Mouse (Mus musculus): ENCODE measurements around the gene Tut4. TPM values are rescaled to one million over a fixed set of nuclear protein-coding genes. Genes with fewer than 3 reads are reported as not detected.

Tut4 gene
- polyA plus RNA-seq, 1 experiment, result 10.6 TPM

DNA sequence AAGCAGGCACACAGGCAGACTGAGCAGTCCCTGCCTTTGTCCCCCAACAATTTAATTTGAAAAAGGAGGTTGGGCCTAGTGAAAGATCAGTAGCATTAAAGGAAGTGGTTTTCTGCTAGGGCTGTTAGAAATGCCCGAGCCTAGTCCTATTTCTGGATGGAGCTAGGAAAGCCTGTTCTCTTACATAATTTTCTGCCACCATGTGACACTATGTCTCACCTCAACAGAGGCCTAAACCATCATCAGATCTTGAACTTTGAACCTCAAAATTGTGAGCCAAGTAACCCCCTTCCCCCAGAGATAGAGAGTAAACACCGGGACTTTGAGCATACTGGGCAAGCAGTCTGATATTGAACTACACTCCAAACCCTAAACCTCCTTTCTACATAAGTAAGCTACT lies 3.2 kb upstream of the Tut4 start:
- no peak overlapping the region for H3K4me2 ChIP-seq (ENCODE audit: low read depth)
- no peaks in the 10 kb centered on the region for H3K27me3 ChIP-seq (ENCODE audit: control insufficient read depth, insufficient read depth, insufficient read length)
- TF ChIP-seq E2F4 (IDR thresholded peaks at IDR 0.05; ENCODE audit: insufficient read depth) (no peak), TCF12 (IDR thresholded peaks at IDR 0.05; ENCODE audit: insufficient read depth, poor library complexity, severe bottlenecking) (no peak), MAX (IDR thresholded peaks at IDR 0.05; ENCODE audit: low read depth) (no peak), POLR2A (IDR thresholded peaks at IDR 0.05; ENCODE audit: insufficient read length, low read depth) (no peak), TCF3 (IDR thresholded peaks at IDR 0.05; ENCODE audit: insufficient read length, low read depth) (no peak), REST (IDR thresholded peaks at IDR 0.05; ENCODE audit: insufficient read depth, insufficient read length) (no peak), MYOD1 (IDR thresholded peaks at IDR 0.05; ENCODE audit: control insufficient read depth in 1 of 3, insufficient read length in 2 of 3, low read depth in 2 of 3) (no peak), POLR2AphosphoS2 (IDR thresholded peaks at IDR 0.05; ENCODE audit: insufficient read length, low read depth) (no peak), USF1 (IDR thresholded peaks at IDR 0.05; ENCODE audit: low read depth) (no peak), SRF (IDR thresholded peaks at IDR 0.05; ENCODE audit: control insufficient read depth, insufficient read length, low read depth) (no peak)
- peaks cover 9% of the 10 kb centered on the region for H3K79me2 ChIP-seq (ENCODE audit: control insufficient read depth, insufficient read depth)
- H3K36me3 ChIP-seq (ENCODE audit: control insufficient read depth, insufficient read depth), result no peaks in the 10 kb centered on the region
- no peak overlapping the region for H3K4me3 ChIP-seq
- H3ac ChIP-seq (ENCODE audit: control insufficient read depth, insufficient read length), result no peak overlapping the region

DNA sequence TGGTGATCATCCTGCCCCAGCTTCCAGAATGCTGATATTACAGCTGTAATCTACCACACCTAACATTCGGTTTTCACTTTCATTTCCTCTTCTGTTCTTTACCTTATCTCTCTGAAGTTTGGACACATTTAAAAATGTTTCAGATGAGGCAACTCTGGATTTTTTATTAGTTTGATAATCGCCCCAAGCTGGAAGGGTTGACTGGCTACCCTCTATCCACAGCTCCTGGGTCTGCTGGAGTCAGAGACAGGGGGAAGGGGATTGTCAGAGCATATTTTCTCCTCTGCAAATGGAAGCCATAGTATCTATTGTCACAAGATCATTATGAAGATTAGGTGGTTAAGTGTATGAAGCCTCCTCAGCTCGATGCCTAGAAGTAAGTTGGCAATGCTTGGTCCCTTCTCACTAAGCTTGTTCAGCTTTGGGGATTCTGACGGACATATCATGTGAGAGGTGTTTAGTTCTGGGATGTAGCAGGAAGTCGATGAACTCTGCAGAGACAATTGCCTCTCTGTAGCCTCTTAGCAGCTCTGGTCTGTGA lies 955 bp upstream of the Tut4 start:
- TF ChIP-seq CEBPB (IDR thresholded peaks at IDR 0.05; ENCODE audit: insufficient read depth, poor library complexity, severe bottlenecking) (no peak), USF1 (IDR thresholded peaks at IDR 0.05; ENCODE audit: low read depth) (no peak), MYOD1 (IDR thresholded peaks at IDR 0.05; ENCODE audit: control insufficient read depth in 1 of 3, insufficient read length in 2 of 3, low read depth in 2 of 3) (no peak), E2F4 (IDR thresholded peaks at IDR 0.05; ENCODE audit: insufficient read depth) (no peak), MYOG (IDR thresholded peaks at IDR 0.05; ENCODE audit: control insufficient read depth in 1 of 3, insufficient read depth in 1 of 3, insufficient read length in 2 of 3, low read depth in 2 of 3) (no peak), TCF12 (IDR thresholded peaks at IDR 0.05; ENCODE audit: insufficient read depth, poor library complexity, severe bottlenecking) (no peak), MAX (IDR thresholded peaks at IDR 0.05; ENCODE audit: low read depth) (no peak), POLR2AphosphoS2 (IDR thresholded peaks at IDR 0.05; ENCODE audit: insufficient read length, low read depth) (no peak), POLR2A (IDR thresholded peaks at IDR 0.05; ENCODE audit: insufficient read length, low read depth) (no peak), SRF (IDR thresholded peaks at IDR 0.05; ENCODE audit: control insufficient read depth, insufficient read length, low read depth) (no peak), REST (IDR thresholded peaks at IDR 0.05; ENCODE audit: insufficient read depth, insufficient read length) (no peak), TCF3 (IDR thresholded peaks at IDR 0.05; ENCODE audit: insufficient read length, low read depth) (no peak)
- H3ac ChIP-seq (ENCODE audit: control insufficient read depth, insufficient read length), result no peak overlapping the region
- H3K4me3 ChIP-seq, result peak overlapping the region; percentile 70

DNA sequence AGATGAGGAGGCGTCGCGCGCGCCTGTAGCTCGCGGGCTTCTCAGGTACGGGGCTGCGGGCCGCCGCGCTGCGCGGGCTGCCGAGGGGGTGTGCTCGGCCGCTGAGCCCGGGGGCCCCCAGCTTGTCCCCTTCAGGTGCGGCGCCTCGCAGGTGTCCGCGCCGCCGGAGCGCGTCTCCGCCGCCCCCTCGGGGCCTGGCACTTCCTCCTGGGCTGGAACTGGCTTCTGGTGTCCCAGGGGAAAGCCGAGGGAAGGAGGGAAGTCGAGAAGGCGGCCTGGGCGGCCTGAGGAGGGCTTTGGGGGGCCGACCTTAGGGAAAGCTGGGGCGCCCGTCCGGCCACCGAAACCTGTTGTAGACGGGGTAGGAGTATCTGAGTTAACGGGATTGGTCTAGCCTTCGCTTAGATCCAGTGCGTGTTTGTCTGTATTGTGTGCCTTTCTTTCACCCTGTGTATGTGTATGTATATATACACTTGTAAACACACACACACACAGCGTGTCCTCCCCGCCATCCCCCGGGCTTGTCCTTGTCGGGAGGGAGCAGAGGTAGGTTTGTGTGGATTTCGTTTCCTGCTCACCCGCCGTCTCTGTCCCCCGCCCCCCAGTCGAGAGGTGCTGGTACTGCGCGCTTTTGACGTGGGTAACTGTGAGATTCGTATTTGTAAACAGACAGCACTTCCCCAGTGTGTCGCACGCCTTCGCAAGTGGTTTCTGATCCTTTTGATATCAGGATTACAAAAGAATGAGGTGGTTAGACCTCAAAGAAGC lies 1.1 kb downstream of the Tut4 start:
- Histone ChIP-seq H3K4me2 (ENCODE audit: low read depth) (peak overlapping the region; percentile 76), H3ac (ENCODE audit: control insufficient read depth, insufficient read length) (peak overlapping the region; percentile 99), H3K4me3 (peak overlapping the region; percentile 70), H3K27me3 (ENCODE audit: control insufficient read depth, insufficient read depth, insufficient read length) (no peaks in the 10 kb centered on the region), H3K36me3 (ENCODE audit: control insufficient read depth, insufficient read depth) (no peaks in the 10 kb centered on the region), H3K79me2 (ENCODE audit: control insufficient read depth, insufficient read depth) (peaks cover 51% of the 10 kb centered on the region)
- TF ChIP-seq REST (IDR thresholded peaks at IDR 0.05; ENCODE audit: insufficient read depth, insufficient read length) (no peak), USF1 (IDR thresholded peaks at IDR 0.05; ENCODE audit: low read depth) (no peak), TCF12 (IDR thresholded peaks at IDR 0.05; ENCODE audit: insufficient read depth, poor library complexity, severe bottlenecking) (no peak), MYOG (IDR thresholded peaks at IDR 0.05; ENCODE audit: control insufficient read depth in 1 of 3, insufficient read depth in 1 of 3, insufficient read length in 2 of 3, low read depth in 2 of 3) (no peak), TCF3 (IDR thresholded peaks at IDR 0.05; ENCODE audit: insufficient read length, low read depth) (no peak), POLR2AphosphoS2 (IDR thresholded peaks at IDR 0.05; ENCODE audit: insufficient read length, low read depth) (no peak), MAX (IDR thresholded peaks at IDR 0.05; ENCODE audit: low read depth) (no peak), MYOD1 (IDR thresholded peaks at IDR 0.05; ENCODE audit: control insufficient read depth in 1 of 3, insufficient read length in 2 of 3, low read depth in 2 of 3) (no peak), POLR2A (IDR thresholded peaks at IDR 0.05; ENCODE audit: insufficient read length, low read depth) (no peak), CEBPB (IDR thresholded peaks at IDR 0.05; ENCODE audit: insufficient read depth, poor library complexity, severe bottlenecking) (no peak)

More for the DNA sequence above, 955 bp upstream of the Tut4 start:
- H3K36me3 ChIP-seq (ENCODE audit: control insufficient read depth, insufficient read depth), result no peaks in the 10 kb centered on the region
- peak overlapping the region; percentile 85 for H3K4me2 ChIP-seq (ENCODE audit: low read depth)
- H3K27me3 ChIP-seq (ENCODE audit: control insufficient read depth, insufficient read depth, insufficient read length), result no peaks in the 10 kb centered on the region
- peaks cover 31% of the 10 kb centered on the region for H3K79me2 ChIP-seq (ENCODE audit: control insufficient read depth, insufficient read depth)

DNA sequence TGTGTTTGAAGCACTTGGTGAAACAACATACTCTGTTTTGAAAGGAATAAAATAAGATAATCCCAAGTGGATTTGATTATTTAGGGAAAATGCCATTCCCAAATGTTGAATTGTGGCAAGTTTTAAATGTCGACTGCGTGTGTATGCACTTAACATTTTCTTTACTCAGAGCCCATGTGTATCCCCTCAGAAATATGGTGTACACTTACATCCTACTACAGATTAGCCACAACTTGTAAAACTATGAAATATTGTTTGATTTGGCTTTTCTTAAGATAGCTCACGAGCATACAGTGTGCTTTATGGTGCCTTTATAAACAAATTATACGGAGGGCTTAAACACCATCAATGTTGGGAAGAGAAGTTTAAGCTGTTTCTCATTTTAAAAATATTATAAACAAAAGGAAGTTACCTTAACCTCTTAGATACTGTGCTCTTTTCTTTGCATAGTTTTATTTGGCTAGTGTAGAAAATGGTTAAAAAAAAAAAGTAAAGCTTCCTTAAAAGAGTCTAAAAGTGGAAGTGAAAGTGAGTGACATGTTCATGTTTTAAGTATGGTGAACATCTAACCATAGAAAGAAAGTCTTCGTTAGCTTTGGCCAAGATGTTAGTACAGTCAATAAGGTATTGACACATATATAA lies 2.2 kb downstream of the Tut4 start:
- no peak overlapping the region for H3ac ChIP-seq (ENCODE audit: control insufficient read depth, insufficient read length)
- TF ChIP-seq USF1 (IDR thresholded peaks at IDR 0.05; ENCODE audit: low read depth) (no peak), TCF3 (IDR thresholded peaks at IDR 0.05; ENCODE audit: insufficient read length, low read depth) (no peak), SRF (IDR thresholded peaks at IDR 0.05; ENCODE audit: control insufficient read depth, insufficient read length, low read depth) (no peak), CEBPB (IDR thresholded peaks at IDR 0.05; ENCODE audit: insufficient read depth, poor library complexity, severe bottlenecking) (no peak), TCF12 (IDR thresholded peaks at IDR 0.05; ENCODE audit: insufficient read depth, poor library complexity, severe bottlenecking) (no peak), POLR2A (IDR thresholded peaks at IDR 0.05; ENCODE audit: insufficient read length, low read depth) (no peak), MYOD1 (IDR thresholded peaks at IDR 0.05; ENCODE audit: control insufficient read depth in 1 of 3, insufficient read length in 2 of 3, low read depth in 2 of 3) (no peak), E2F4 (IDR thresholded peaks at IDR 0.05; ENCODE audit: insufficient read depth) (no peak), MAX (IDR thresholded peaks at IDR 0.05; ENCODE audit: low read depth) (no peak), POLR2AphosphoS2 (IDR thresholded peaks at IDR 0.05; ENCODE audit: insufficient read length, low read depth) (no peak), MYOG (IDR thresholded peaks at IDR 0.05; ENCODE audit: control insufficient read depth in 1 of 3, insufficient read depth in 1 of 3, insufficient read length in 2 of 3, low read depth in 2 of 3) (no peak)
- no peaks in the 10 kb centered on the region for H3K36me3 ChIP-seq (ENCODE audit: control insufficient read depth, insufficient read depth)
- H3K4me3 ChIP-seq, result peak overlapping the region; percentile 70
- H3K4me2 ChIP-seq (ENCODE audit: low read depth), result peak overlapping the region; percentile 76
- H3K27me3 ChIP-seq (ENCODE audit: control insufficient read depth, insufficient read depth, insufficient read length), result no peaks in the 10 kb centered on the region
- peaks cover 61% of the 10 kb centered on the region for H3K79me2 ChIP-seq (ENCODE audit: control insufficient read depth, insufficient read depth)

All from myocyte (in vitro differentiated cells).